In the genomic region with DNA sequence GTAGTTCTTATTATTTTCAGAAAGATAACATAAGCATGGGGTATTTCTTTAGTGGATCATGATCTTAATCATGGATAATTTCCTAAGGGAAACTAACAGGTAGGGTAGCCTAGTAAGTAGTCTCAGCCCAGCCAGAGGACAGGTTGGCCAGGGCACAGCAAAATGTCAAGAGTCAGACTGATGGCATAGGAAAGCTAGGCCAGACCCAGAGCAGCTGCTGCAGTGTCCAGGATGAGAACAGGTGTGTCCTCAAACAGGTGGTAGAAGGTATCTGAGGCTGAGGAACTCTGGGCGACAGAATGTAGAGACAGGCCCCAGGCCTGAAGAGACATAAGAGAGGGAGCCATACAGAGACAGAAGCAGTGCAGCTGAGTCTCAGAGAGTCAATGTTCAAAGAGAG, we compare ENCODE assay signal across 30 mouse cellular contexts.
"Had no signal": no experiment of that assay in that cellular context is flagged by ENCODE, and none has a peak within 500 bp of the region (broad histone marks: within the 10 kb centered on the region; RNA-seq: fewer than 3 reads in every experiment).

No protein-coding gene starts in this region.

- ATAC-seq: liver, embryonic 12.5 days; lung, postnatal 0 days; midbrain, embryonic 15.5 days; midbrain, embryonic 16.5 days had no signal

- H3K36me3 ChIP-seq: limb, embryonic 10.5 days; limb, embryonic 12.5 days; limb, embryonic 13.5 days; limb, embryonic 15.5 days; liver, embryonic 12.5 days; liver, embryonic 13.5 days; liver, embryonic 15.5 days; lung, embryonic 15.5 days; midbrain, embryonic 10.5 days; midbrain, embryonic 12.5 days; midbrain, embryonic 15.5 days; neural tube, embryonic 12.5 days; neural tube, embryonic 13.5 days had no signal

- H3K4me1 ChIP-seq: limb, embryonic 10.5 days; limb, embryonic 12.5 days; limb, embryonic 13.5 days; limb, embryonic 15.5 days; liver, embryonic 12.5 days; liver, embryonic 13.5 days; liver, embryonic 15.5 days; lung, embryonic 15.5 days; megakaryocyte, embryonic 14.5 days; midbrain, embryonic 12.5 days; midbrain, embryonic 15.5 days; neural tube, embryonic 12.5 days; neural tube, embryonic 13.5 days had no signal

- H3K9me3 ChIP-seq: limb, embryonic 10.5 days; limb, embryonic 12.5 days; limb, embryonic 13.5 days; limb, embryonic 15.5 days; liver, embryonic 12.5 days; liver, embryonic 13.5 days; liver, embryonic 15.5 days; lung, embryonic 15.5 days; megakaryocyte, embryonic 14.5 days; midbrain, embryonic 10.5 days; midbrain, embryonic 12.5 days; midbrain, embryonic 15.5 days; neural tube, embryonic 12.5 days; neural tube, embryonic 13.5 days had no signal

- H3K9ac ChIP-seq: limb, embryonic 12.5 days; limb, embryonic 13.5 days; limb, embryonic 15.5 days; liver, embryonic 12.5 days; liver, embryonic 13.5 days; liver, embryonic 14.5 days; liver, embryonic 15.5 days; lung, embryonic 14.5 days; lung, embryonic 15.5 days; midbrain, embryonic 12.5 days; midbrain, embryonic 15.5 days; neural tube, embryonic 12.5 days; neural tube, embryonic 13.5 days had no signal

- H3K4me3 ChIP-seq: left cerebral cortex, adult 2 months; limb, embryonic 10.5 days; limb, embryonic 12.5 days; limb, embryonic 13.5 days; limb, embryonic 15.5 days; liver, embryonic 12.5 days; liver, embryonic 13.5 days; liver, embryonic 15.5 days; lung, embryonic 15.5 days; megakaryocyte, embryonic 14.5 days; midbrain, embryonic 10.5 days; midbrain, embryonic 12.5 days; midbrain, embryonic 15.5 days; neural tube, embryonic 12.5 days; neural tube, embryonic 13.5 days had no signal

- DNase-seq: left cerebral cortex, postnatal 4 days; liver; liver, embryonic 13.5 days; lung, adult 18-20 months; lung, adult 2 months; lung, embryonic 14.5 days; lung, postnatal 10 days; lung, postnatal 14 days; lung, postnatal 36 days; lung, postnatal 4 days; midbrain, embryonic 14.5 days had no signal

- H3K27ac ChIP-seq: left cerebral cortex, adult 2 months; limb, embryonic 10.5 days; limb, embryonic 12.5 days; limb, embryonic 13.5 days; limb, embryonic 15.5 days; liver, embryonic 12.5 days; liver, embryonic 13.5 days; liver, embryonic 14.5 days; liver, embryonic 15.5 days; lung, embryonic 15.5 days; macrophage; midbrain, embryonic 10.5 days; midbrain, embryonic 12.5 days; midbrain, embryonic 15.5 days; neural tube, embryonic 12.5 days; neural tube, embryonic 13.5 days had no signal

- H3K4me2 ChIP-seq: limb, embryonic 12.5 days; limb, embryonic 13.5 days; limb, embryonic 15.5 days; liver, embryonic 12.5 days; liver, embryonic 13.5 days; liver, embryonic 15.5 days; lung, embryonic 14.5 days; lung, embryonic 15.5 days; midbrain, embryonic 11.5 days; midbrain, embryonic 12.5 days; midbrain, embryonic 15.5 days; neural tube, embryonic 12.5 days; neural tube, embryonic 13.5 days had no signal

- H3K27me3 ChIP-seq: limb, embryonic 12.5 days; limb, embryonic 13.5 days; limb, embryonic 15.5 days; liver, embryonic 13.5 days; liver, embryonic 15.5 days; midbrain, embryonic 12.5 days; midbrain, embryonic 15.5 days; neural tube, embryonic 12.5 days; neural tube, embryonic 13.5 days had no signal
